Mouse (Mus musculus): ENCODE measurements at regions not wholly inside any gene's neighbourhood (a gene's known extent, or its start where the extent isn't known, plus 50 kb on each side); places are given as distances from the start of the nearest gene placed in this dataset.

- DNase-seq (ENCODE audit: low spot score), result no peak
Measured at GRCm38 (mm10) chr3:115462623-115463022, 252.2 kb downstream of the S1pr1 start.
